Mouse (Mus musculus): ENCODE data around the gene Fbrs. TPM values are rescaled to one million over a fixed set of nuclear protein-coding genes. Genes with fewer than 3 reads are reported as not detected.
"Not testable (repeated sequence)": the region's sequence is repeated elsewhere in the genome, so short reads cannot be mapped to it uniquely, and the experiment has no call there.

The Fbrs gene
- total RNA-seq, 1 experiment from 2014 or later, result 15.2 TPM

DNA sequence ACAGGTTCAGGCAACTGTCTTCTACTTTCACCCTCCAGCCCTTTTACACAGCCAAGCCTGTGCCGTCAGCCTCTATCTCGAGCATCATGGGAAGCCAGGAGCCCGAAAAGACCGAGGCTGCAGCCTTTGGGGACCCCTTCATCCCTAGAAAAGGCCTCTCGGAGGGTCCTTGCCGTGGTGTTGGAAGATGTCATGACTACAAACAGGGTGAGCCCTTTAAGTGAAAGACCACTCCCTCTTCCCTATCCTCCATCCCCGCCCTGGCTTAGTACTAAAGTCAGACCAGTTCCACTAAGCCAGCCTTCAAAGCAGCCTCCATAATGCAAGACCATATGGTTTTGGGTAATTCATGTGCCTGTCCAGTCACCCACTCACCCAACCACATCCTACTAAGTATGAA lies 6.9 kb upstream of the Fbrs start:
- ATAC-seq (replicated peaks in 1 of 2; ENCODE audit: insufficient read depth in 1 of 2, low FRiP score in 2 of 2, low TSS enrichment in 1 of 2, low read depth in 1 of 2, poor library complexity in 2 of 2, severe bottlenecking in 2 of 2), result no peak

GRCm38 (mm10) chr7:127473705-127474104 lies 5.3 kb upstream of the Fbrs start:
- ATAC-seq (replicated peaks in 1 of 2; ENCODE audit: insufficient read depth in 1 of 2, low FRiP score in 2 of 2, low TSS enrichment in 1 of 2, low read depth in 1 of 2, poor library complexity in 2 of 2, severe bottlenecking in 2 of 2), result no peak

GRCm38 (mm10) chr7:127474378-127475070 lies 4.5 kb upstream of the Fbrs start:
- no peak for ATAC-seq (replicated peaks in 1 of 2; ENCODE audit: insufficient read depth in 1 of 2, low FRiP score in 2 of 2, low TSS enrichment in 1 of 2, low read depth in 1 of 2, poor library complexity in 2 of 2, severe bottlenecking in 2 of 2)

DNA sequence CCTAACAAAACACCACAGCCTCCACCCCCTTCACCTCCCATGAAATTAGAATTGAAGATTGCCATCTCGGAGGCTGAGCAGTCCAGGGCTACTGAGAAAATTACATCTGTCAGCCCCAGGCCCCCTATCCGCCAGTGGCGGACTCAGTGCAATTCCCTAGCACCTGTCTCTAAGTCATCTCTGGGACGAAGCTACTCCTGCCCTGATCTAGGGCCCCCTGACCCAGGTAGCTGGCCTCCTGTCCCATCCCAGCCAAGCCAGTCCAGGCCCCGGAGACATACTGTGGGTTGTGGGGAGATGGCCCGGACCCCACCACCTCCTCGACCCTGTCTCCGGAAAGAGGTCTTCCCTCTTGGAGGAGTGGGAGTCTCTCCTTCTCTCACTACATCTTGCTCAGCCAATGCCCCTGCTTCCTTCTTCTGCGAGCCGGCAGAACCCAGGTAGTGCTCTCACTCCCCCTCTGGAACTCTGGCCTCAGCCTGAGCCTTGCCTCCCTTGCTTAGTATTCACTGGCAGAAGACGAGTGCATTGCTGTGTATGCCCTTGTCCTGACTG lies 3.7 kb upstream of the Fbrs start:
- no peak for ATAC-seq (replicated peaks in 1 of 2; ENCODE audit: insufficient read depth in 1 of 2, low FRiP score in 2 of 2, low TSS enrichment in 1 of 2, low read depth in 1 of 2, poor library complexity in 2 of 2, severe bottlenecking in 2 of 2)

GRCm38 (mm10) chr7:127476336-127476735 lies 2.7 kb upstream of the Fbrs start:
- ATAC-seq (replicated peaks in 1 of 2; ENCODE audit: insufficient read depth in 1 of 2, low FRiP score in 2 of 2, low TSS enrichment in 1 of 2, low read depth in 1 of 2, poor library complexity in 2 of 2, severe bottlenecking in 2 of 2), result no peak

- no peak for ATAC-seq (replicated peaks in 1 of 2; ENCODE audit: insufficient read depth in 1 of 2, low FRiP score in 2 of 2, low TSS enrichment in 1 of 2, low read depth in 1 of 2, poor library complexity in 2 of 2, severe bottlenecking in 2 of 2)
Measured at GRCm38 (mm10) chr7:127476855-127477254, 2.1 kb upstream of the Fbrs start.

GRCm38 (mm10) chr7:127477687-127478634 lies 1.0 kb upstream of the Fbrs start:
- peak; percentile 84 to 88 for ATAC-seq (replicated peaks in 1 of 2; ENCODE audit: insufficient read depth in 1 of 2, low FRiP score in 2 of 2, low TSS enrichment in 1 of 2, low read depth in 1 of 2, poor library complexity in 2 of 2, severe bottlenecking in 2 of 2)

GRCm38 (mm10) chr7:127479318-127480225 lies 573 bp downstream of the Fbrs start:
- ATAC-seq (replicated peaks in 1 of 2; ENCODE audit: insufficient read depth in 1 of 2, low FRiP score in 2 of 2, low TSS enrichment in 1 of 2, low read depth in 1 of 2, poor library complexity in 2 of 2, severe bottlenecking in 2 of 2), result no peak

- no peak for ATAC-seq (replicated peaks in 1 of 2; ENCODE audit: insufficient read depth in 1 of 2, low FRiP score in 2 of 2, low TSS enrichment in 1 of 2, low read depth in 1 of 2, poor library complexity in 2 of 2, severe bottlenecking in 2 of 2)
Measured at GRCm38 (mm10) chr7:127480321-127480720, 1.3 kb downstream of the Fbrs start.

GRCm38 (mm10) chr7:127485416-127485815 lies 6.4 kb downstream of the Fbrs start:
- ATAC-seq (replicated peaks in 1 of 2; ENCODE audit: insufficient read depth in 1 of 2, low FRiP score in 2 of 2, low TSS enrichment in 1 of 2, low read depth in 1 of 2, poor library complexity in 2 of 2, severe bottlenecking in 2 of 2), result no peak

DNA sequence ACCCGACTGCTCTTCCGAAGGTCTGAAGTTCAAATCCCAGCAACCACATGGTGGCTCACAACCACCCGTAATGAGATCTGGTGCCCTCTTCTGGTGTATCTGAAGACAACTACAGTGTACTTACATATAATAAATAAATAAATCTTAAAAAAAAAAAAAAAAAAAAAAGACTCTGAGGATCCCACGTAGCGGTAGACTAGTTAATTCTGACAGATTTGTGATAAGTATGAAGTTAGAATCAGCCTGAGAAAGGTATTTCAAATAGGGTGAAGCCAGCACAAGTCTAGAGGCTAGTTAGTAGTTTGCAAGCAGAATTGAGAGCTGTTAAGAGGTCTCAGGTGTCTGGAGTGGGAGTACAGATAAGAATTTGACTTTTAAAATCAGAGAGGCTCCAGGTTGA lies 9.4 kb downstream of the Fbrs start:
- ATAC-seq (replicated peaks in 1 of 2; ENCODE audit: insufficient read depth in 1 of 2, low FRiP score in 2 of 2, low TSS enrichment in 1 of 2, low read depth in 1 of 2, poor library complexity in 2 of 2, severe bottlenecking in 2 of 2), result not testable (repeated sequence)

- no peak for ATAC-seq (replicated peaks in 1 of 2; ENCODE audit: insufficient read depth in 1 of 2, low FRiP score in 2 of 2, low TSS enrichment in 1 of 2, low read depth in 1 of 2, poor library complexity in 2 of 2, severe bottlenecking in 2 of 2)
Measured at GRCm38 (mm10) chr7:127489982-127490381, 11.0 kb downstream of the Fbrs start.

DNA sequence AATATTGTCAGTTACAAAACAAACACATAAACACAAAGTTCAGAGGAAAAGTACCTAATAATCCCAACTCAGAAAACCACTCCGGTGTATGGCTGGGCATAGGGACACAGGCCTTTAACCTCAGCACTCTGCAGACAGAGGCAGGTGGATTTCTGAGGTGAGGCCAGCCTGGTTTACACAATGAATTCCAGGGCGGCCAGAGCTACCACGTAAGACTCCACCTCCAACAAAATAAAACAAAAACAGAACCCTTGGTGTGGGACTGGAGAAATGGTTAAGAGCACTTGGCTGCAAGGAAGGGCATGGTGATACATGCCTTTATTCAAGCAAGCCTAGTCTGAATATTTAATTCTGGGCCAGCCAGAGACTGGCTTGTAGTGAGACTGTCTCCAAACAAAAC lies 12.8 kb downstream of the Fbrs start:
- ATAC-seq (replicated peaks in 1 of 2; ENCODE audit: insufficient read depth in 1 of 2, low FRiP score in 2 of 2, low TSS enrichment in 1 of 2, low read depth in 1 of 2, poor library complexity in 2 of 2, severe bottlenecking in 2 of 2), result no peak

DNA sequence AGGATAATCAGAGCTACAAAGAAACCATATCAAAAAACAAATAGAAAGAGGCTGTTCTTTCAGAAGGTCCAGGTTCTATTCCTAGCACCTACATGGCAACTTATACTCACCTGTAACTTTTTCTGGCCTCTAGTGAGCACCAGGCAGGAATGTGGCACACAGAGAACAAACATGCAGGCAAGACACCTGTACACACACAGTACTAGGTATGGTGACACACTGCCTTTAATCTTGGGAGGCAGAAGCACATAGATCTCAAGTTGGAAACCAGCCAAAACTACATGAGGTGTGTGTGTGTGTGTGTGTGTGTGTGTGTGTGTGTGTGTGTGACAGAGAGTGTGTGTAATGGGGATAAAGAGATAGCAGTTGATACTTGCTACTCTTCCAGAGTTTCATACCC lies 15.6 kb downstream of the Fbrs start:
- ATAC-seq (replicated peaks in 1 of 2; ENCODE audit: insufficient read depth in 1 of 2, low FRiP score in 2 of 2, low TSS enrichment in 1 of 2, low read depth in 1 of 2, poor library complexity in 2 of 2, severe bottlenecking in 2 of 2), result no peak

- no peak for ATAC-seq (replicated peaks in 1 of 2; ENCODE audit: insufficient read depth in 1 of 2, low FRiP score in 2 of 2, low TSS enrichment in 1 of 2, low read depth in 1 of 2, poor library complexity in 2 of 2, severe bottlenecking in 2 of 2)
Measured at GRCm38 (mm10) chr7:127497382-127497781, 18.4 kb downstream of the Fbrs start.

GRCm38 (mm10) chr7:127498407-127498806 lies 19.4 kb downstream of the Fbrs start:
- no peak; a peak in 1 of 4 replicates for ATAC-seq (replicated peaks in 1 of 2; ENCODE audit: insufficient read depth in 1 of 2, low FRiP score in 2 of 2, low TSS enrichment in 1 of 2, low read depth in 1 of 2, poor library complexity in 2 of 2, severe bottlenecking in 2 of 2)

DNA sequence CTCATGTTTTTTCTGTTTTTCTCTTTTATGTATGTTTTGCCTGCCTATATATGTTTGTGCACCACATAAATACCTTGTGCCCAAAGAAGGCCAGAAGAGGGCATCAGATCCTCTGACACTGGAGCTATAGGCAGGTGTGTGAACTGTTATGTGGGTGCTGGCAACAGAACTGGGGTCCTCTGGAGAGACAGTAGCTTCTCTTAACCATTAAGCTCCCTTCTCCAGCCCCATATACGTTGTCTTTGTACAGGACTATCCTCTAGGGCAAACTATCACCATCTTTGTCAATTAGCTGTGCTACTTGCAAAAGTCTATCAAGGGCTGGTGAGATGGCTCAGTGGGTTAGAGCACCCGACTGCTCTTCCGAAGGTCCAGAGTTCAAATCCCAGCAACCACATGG lies 29.3 kb downstream of the Fbrs start:
- no peak for ATAC-seq (replicated peaks in 1 of 2; ENCODE audit: insufficient read depth in 1 of 2, low FRiP score in 2 of 2, low TSS enrichment in 1 of 2, low read depth in 1 of 2, poor library complexity in 2 of 2, severe bottlenecking in 2 of 2)

Data from hematopoietic stem cell, adult 5-6 weeks (primary cell).